Mouse (Mus musculus) thymus, postnatal 25 days (tissue): Measurements from ENCODE around the gene Cacna2d3.

ENCODE experiments used
- DNase-seq: peaks from one replicate; pipeline ENCODE4 v3.0.0; 2022

Gene Cacna2d3

DNA sequence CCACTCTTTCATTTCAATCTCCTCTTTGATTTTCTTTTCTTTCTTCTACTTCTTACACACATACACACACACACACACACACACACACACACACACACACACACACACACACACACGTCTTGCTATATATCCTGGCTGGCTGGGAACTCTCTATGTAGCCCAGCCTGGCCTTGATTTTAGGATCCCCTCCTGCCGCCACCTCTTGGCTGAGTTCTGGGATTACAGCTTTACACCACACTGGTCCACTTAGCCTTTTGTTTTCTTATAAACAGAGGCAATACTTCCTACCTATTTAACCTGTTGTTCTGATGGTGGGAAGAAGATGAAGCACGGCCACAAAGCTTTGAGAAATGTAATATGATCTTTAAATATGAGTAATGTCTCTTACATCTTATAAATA lies 741.2 kb downstream of the Cacna2d3 start:
- DNase-seq = no peak

DNA sequence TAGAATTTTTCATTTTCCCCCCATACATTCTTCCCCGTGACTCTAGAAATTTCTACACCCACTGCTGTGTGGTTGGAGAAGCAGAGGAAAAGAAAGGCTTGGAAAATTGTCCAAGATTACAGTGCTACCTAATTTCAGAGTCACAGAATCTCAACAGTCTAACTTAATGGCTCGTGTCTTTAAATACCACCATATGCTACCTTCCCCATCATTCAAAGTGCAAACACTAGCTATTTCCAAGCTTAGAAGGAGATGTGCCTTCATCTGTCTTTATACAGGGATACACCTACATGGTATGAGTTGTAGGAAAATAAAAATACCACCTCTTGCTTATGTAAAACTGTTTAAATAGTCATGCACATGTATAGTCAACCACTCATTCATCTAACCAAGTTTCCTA lies 742.4 kb downstream of the Cacna2d3 start:
- no peak for DNase-seq

DNA sequence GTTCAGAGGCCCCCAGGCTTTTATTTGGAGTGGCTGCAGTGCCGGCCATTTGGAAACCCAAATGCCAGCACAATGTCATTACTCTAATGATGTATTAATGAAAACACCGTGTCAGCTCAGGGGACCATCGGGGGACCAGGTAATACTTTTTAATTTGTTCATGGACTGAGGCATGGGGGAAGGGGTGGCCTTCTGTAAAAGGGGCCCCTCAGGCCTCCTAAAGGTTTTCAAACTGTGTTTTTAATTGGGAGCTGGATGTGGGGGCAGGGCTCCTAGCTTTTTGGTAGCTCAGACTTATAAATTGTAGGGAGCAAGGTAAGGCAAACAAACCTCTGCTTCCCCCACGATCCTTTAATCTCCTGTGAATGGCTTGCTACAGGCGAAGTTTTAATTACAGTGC lies 749.0 kb downstream of the Cacna2d3 start:
- DNase-seq = no peak

DNA sequence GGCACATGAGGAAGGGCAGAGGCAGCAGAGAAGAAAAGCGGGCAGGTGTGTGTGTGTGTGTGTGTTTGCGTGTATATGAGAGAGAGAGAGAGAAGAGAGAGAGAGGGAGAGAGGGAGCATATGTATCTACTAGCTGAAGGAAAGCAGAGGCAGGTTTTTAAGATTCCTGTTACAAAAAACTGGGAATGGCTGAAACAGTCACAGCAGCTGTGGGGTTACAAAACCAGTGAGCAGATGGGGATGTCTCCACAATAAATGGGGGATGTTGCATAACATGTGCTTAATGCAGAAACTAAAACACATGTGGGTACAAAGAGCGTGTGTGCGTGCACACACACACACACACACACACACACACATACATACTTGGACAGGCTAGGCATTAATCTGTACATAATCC lies 752.4 kb downstream of the Cacna2d3 start:
- no peak for DNase-seq

DNA sequence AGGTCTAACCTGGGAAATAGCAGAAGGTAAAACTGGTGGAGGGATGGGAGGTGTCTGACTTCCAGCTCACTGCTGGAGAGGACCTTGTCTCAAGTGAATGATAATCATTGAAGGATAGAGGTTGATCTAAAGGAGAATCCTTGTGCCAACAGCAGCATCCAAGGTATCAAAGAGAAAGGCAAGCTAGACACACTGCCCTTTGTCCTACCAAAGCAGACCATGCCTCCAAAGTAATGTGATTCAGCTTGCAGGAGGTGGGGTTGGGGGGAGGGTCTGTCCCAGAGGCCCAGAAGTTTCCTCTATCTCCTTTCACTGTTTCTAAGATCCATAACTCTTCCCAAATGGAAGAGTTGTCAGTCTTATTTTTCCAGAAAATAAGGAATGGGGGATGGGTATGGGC lies 754.8 kb downstream of the Cacna2d3 start:
- no peak for DNase-seq

DNA sequence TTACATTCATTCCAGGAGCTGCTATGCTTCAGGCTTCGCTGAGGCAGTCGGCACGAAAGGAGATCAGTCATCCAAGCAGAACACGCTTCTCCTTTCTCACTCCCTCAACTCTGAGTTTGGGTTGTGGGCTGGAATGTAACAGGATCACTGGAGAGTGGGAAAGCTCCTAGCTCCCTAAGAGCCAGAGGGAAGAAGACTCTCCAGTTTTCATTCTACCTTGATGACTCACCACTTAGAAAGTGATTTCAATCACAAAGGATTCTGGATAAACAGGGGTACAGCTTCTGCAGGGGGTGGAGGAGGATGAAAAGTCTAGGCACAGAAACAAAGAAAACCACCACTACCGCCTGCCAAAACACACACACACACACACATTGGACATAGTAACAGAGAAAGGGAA lies 760.3 kb downstream of the Cacna2d3 start:
- no peak for DNase-seq

DNA sequence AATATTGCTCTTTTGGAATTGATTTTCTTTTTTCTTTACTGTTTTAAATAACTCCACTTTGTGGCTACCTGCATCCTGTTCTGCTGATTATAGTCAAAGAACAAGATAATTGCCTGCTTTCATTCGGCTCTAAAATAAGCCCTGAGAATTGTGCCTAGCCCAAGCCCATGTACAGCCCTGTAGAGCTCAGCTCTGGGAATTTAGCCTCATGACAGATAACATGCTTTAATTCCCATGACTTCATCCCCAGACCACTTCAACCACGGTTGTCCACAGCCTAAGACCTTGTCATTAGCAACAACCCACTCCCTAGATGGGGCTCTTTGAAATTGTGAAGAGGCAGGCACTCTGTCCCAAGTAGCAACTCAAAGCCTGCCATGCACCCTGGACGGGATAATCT lies 762.6 kb downstream of the Cacna2d3 start:
- DNase-seq = no peak

DNA sequence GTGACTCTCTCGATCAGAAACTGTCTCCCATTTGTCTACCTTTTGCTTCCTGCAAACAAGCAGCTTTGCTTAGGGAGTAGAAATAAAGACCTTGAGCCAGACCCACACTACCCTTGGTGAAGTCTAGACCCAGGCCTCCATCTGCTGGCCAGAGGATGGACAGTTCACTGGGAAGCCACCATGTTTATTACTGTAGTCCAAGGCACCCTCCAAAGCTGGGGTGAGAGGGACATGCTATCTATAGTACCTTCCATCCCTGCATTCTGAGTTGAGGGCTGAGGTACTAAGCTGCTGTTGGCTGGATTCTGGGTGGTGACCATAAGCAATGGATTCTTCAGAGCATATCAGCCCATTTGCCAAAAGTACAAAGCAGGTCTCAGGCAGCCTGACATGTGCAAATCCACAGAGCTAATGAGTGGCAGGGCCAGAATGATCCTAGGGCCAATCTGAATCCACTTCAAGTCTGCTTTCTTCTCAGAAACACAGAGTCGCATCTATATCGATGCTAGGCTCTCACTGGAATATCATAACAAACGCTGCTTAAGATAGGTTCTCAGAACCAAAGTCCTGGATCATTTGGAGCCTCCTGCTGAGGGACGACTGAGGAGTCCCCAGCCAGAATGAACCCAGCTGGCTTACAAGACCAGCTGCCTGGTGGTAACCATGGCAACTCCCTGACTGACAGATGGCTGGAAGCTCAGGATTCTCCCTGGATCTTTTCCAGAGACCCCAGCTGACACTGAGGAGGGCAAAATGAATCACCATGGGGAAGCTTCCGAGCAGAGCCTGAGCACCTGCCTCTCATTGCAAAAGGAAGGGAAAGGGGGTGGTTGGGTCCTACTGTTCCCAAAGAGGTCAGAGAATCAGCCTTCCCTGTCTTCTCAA lies 763.3 kb downstream of the Cacna2d3 start:
- DNase-seq = no peak

DNA sequence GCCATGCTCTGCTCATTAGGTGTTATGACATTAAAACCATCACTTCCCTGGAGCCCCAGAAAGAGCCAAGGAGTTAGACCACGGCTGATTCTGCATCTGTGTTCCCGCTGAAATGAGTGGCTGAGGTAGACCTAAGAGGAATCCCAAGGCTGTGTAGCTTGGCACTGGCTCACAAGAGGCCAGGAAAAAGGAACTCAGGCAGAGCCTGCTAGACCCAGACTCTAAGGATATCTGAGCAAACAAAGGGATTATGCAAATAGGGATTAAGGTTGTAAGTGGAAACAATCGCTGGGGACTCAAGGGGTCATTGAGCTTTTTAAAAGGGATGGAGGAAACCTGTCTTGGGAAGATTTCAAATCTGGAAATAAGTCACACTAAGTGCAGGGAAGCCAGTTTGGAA lies 766.5 kb downstream of the Cacna2d3 start:
- no peak for DNase-seq

DNA sequence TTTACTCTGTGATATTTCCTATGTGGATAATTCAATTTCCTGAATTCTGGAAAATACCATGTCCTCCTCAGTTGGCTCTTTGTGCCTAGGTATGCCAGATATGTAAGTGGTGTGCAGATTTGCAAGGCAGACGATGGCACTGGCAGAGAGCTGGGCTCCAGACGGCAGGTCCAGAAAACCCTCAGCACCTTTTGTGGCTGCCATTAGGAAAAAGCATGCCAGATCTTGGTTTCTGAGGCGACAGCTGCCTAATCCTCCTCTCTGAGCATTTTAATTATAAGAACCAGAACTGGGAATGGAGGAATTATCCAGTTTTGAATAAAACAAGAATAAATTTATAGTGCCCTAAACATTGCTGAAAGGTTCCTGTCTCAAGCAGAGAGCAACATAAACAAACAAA lies 767.1 kb downstream of the Cacna2d3 start:
- DNase-seq = no peak

DNA sequence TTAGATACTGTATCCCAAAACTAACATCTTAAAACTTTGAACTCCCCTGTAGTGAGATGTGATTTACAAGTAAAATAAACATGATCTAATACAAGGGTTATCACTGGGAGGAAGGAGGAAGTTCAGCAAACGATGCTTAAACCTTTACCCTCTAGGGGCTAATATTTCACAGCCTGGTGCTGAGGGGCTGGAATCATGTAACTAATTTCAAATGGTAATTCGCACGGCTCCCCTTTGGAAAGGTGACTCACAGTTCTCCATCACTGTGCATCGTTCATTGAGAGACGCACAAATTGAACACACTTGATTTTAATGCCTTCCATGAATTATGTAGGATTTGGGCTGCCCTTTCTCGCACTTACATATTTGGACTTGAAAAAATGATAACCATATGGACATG lies 767.6 kb downstream of the Cacna2d3 start:
- no peak for DNase-seq

DNA sequence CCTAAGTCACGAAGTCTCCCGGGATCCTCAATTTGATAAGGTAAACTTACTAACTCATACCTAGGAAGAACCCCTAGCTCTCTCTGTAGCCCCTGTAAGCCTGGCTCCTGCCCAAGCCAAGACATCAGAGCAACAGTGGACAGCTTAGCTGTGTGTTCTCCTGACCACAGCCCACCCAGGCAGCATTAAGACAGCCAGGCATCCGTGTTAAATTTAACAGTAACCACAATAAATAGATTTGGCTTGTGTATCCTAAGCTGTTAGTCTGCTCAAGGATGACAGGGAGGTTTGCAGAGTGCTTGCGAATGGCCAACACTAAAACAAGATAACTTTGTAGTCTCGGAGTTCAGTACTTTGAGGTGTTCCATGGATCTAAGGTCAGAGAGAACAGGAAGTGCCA lies 768.3 kb downstream of the Cacna2d3 start:
- DNase-seq = no peak

DNA sequence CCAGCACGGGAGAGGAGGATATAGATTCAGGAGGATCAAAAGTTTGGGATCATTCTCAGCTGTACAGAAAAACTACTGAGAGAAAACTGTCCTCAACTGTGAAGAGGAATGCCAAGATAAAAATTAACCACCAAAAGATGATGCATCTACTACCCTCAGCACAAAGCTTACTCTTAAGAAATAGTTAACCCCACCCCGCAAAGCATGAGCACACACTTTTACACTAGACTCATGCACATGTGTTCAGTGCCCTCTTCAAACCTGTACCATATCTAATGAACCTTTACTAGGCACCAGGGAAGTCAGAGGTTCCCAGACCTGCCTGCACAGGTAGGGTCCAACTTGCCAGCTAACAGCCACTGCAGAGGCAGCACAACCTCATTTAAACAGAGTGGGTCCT lies 771.2 kb downstream of the Cacna2d3 start:
- no peak for DNase-seq

DNA sequence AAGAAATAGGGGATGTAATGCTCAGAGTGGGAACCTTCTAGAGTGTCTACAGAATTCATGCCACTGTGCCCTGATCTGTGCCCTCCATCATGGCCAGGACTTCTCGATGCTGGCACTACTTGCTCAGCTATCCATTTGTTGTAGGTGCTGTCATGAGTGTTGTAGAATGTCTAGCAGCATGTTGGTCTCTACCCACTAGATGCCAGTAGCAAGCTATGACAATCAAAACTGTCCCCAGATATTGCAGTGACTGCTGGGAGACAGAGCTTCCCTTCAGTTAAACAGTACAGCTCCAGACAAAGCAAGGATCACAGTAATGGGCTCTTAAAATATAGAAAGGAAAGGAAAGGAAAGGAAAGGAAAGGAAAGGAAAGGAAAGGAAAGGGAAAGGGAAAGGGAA lies 771.9 kb downstream of the Cacna2d3 start:
- no peak for DNase-seq

DNA sequence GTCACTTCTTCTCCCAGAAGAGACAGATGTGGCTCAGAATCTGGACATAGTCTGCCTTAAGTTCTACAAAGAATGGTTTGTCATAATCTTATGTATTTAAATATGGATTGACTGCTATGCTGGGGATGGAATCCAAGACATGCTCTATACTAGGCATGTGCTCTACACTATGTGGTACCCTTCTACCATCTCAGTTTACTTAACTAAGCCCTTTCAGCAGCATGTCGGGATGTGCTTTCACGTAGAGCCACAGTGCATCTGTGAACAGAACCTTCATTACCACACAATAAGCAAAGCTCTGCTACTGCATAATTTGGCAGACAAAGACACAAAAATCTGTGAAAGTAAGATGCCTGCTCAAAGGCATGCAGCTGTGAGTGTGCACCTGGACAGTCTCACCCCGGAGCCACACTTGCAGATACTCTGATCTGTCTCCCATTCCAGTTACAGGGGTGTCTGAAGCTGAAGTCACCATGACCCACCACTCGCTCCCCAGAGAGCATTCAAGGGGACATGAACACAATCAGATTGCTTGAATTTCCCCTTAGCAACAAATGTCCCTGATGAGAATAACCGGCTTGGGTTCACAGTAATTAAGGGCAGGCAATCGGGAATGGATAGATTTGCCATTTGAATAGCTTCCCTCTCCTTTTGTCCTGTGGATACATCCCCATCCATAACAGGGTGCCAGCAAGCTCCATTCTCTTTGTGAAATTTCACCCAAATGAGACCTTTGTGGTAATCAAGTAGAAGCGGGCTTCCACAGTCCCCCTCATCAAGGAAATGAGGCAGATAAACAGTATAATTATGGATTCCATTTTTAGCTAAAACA lies 773.4 kb downstream of the Cacna2d3 start:
- no peak for DNase-seq

DNA sequence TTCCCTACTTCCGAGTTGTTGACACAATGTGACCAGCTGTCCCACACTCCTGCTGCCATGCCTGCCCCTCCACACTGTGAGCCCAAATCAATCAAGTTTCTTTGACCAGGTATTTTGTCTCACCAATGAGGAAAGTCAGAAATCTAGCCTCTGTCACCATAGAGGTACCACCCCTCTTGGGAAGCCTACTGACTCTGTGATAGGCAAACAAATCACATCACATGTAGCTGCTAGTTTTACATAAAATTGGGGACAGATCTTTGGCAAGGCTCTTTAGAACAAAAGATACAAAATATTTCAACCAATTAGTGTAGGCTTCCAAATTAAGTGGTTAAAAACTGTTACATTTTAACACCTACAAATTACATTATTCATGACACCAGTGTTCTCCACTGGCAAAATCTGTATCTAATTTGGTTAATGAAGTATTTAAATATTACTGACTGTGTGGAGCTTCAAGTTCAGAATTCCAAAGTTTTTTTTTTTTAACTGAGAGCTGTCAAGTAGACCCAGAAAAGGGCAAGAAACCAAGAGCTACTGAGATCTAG lies 788.8 kb downstream of the Cacna2d3 start:
- no peak for DNase-seq

DNA sequence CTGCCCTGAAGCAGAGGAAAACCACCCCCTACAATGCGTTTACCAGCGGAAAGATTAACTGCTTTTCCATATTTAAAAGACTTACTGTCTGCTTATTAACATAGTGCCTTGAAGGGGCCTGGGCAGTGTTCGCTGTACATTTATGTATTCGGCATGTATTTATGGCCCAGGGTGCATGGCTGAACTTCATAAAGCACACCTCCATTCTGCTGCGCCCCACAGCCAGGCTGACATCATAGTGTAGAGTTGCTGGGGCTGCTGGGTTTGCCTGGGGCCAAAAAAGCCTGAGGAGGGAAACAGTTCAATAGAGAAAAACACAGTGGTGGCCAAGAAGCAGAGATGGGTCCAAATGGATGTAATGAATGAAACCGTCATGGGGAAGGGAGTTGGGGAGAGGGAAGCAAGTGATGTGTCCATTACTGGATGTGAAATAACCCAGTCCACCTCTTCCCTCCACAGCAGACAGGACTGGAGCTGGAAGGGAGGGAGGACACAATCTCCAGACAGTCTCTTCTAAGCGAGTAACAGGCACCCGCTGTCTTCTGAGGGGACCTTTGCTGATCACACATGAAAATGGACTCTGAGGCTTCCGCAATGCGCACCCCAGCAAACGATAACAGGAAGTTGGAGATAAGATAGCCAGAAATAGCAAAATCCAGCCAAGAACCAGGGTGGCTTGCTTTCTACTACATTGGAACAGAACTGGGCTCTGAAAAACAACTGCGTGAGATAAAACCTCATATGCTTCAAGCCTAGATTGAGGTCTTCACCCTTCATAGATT lies 798.3 kb downstream of the Cacna2d3 start:
- DNase-seq = no peak

DNA sequence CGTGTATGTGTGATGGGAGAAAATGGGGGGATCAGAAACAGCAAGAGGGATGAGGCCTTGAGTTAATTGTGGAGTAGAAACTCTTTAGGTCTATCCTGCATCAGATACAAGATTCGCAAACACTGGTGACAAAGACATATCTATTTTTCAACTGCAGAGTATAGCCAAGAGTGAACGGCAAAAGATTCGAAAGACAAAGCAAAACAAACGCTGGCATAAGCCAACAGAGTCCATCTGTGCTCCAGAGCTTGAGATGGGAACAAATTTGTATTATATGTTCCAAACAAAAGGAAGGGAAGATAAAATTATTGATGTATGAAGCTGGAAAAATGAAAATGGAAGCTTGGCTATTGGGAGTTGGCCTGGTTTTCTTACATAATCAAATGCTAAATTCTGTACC lies 802.8 kb downstream of the Cacna2d3 start:
- no peak for DNase-seq

DNA sequence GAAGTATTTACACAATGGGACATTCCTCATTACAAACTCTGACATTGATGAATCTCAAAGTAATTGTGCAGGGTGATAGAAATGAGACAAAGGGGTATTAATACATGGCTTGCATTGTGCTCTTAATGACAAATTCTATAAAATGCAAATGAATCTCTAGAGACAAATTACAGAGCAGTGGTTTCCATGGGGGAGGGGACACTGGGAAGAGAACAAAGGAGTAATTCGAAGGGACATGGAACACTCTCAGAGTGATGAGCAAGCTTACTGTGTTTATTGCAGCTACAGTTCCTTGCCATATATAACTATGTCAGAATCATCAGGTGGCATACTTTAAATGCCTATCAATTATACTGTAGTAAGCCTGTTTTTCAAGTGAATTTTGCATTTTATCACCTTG lies 806.7 kb downstream of the Cacna2d3 start:
- DNase-seq = no peak

DNA sequence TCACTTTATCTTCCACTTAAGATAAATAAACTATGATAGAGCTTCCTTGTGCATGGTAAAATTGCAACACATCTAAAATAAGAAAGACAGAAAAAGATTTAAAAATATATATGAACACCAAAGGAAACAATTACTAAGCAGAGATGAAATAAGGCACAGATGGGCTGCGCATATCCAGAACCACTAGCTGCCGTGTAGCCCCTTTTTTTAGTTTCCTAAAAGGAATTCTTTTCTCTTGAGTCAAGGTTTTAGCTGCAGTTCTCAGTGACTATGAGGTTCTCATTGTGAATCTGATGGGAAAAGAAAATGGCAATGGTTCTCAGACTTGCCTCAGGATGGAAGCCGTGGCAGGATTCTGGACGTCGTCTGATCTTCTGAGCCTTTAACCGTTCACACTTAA lies 814.0 kb downstream of the Cacna2d3 start:
- no peak for DNase-seq

DNA sequence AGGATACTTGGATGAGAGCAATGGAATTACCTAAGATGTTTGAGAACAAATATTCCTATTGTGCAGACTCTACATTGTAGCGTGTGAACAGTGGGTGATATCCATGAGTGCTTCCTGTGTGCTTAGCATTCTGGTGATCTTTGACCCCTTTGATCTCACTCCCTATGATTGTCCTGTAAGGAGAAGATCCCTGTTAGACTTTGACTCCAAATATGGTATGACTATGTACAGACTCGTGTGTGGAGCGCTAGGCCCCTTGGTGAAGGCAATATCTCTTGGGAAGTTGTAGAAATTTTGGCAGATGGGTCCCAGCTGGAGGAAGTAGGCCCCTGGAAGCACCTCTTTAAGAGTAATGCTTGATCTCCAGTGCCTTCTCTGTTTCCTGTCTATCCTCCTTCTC lies 829.1 kb downstream of the Cacna2d3 start:
- DNase-seq = no peak

DNA sequence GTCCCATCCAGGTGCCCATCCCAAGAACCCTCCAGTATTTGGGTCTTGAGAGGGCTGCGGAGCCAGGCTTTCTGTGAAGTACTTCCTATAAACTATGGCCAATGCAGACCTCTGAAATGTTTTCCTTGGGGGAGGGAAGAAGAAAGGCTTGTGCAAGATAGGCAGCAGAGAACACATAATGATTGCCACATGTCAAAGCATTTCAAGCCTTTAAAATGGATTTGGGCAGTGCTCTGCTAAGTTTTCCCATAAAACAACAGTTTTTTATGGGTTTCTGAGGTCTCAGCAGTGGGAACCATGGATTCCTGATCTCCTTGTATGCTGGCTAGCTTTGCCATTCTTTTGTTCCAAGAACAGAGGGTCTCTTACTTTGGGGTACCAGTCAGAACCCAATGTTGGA lies 834.3 kb downstream of the Cacna2d3 start:
- no peak for DNase-seq

DNA sequence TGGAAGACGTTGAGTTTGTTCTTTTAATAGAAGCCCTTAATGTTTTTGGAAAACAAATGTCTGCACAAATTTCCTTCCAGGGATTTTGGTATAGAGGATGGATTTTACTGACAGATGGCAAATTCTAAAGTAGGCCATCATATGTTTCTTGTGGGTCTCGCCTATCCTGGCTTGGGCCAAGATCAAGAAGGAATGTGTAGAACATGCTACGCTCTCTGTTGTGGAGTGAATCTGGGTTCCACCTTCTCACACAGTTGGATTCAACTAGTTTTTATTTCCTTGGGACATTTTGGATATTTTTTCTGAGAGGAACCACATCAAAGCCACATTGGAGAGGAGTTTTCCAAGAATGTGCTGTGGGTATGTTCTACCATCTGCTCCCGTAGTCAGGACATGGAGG lies 835.0 kb downstream of the Cacna2d3 start:
- no peak for DNase-seq
